Mouse (Mus musculus) embryonic fibroblast, embryonic 13.5 days (primary cell): ENCODE results near the gene Gm20388.

Experiments
- CTCF ChIP-seq: IDR thresholded peaks from 2 replicates; pipeline ENCODE4 v1.5.1; 2011; ENCODE audit warnings: mild to moderate bottlenecking, control low read depth, low read length, moderate library complexity, borderline replicate concordance; ENCODE audit not compliant: insufficient read depth
- POLR2A ChIP-seq: IDR thresholded peaks from 2 replicates; pipeline ENCODE4 v1.6.1; 2011; ENCODE audit warnings: low read depth, mild to moderate bottlenecking, control low read depth, low read length, moderate library complexity

- no peak for TF ChIP-seq POLR2A
- TF ChIP-seq CTCF, result no peak
These were observed 3056.0 kb downstream of the Gm20388 start for GRCm38 (mm10) chr8:122966638-122967037.
